Mouse (Mus musculus): ENCODE measurements around the gene Cadm2.

DNA sequence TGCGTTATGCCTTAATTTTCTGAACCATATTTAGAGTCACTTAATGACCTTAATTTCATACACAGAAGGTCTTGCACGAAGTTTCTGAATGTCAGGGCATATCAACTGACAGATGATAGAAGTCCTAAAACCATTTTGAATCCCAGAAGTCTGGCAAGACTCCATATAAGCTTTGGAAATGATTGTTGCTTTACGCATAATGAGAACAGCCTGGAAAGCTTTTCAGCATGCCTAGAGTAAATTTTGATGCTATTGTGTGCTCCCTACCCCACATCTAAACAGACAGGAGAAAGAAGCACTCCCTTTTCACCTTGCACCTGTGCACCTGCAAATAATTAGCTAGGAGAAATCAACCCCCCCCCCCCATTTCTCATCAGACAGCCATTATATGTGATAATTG, 102.4 kb downstream of the Cadm2 start:
- no peak for TF ChIP-seq POLR2A (IDR thresholded peaks at IDR 0.05; ENCODE audit: borderline replicate concordance, extremely low read depth, low read depth, low read length)
- TF ChIP-seq CTCF (IDR thresholded peaks at IDR 0.05; ENCODE audit: insufficient read depth, low read length), result no peak

All from lung, adult 2 months (tissue).